Mouse (Mus musculus): ENCODE data around the gene Bnip3. TPM values are rescaled to one million over a fixed set of nuclear protein-coding genes. Genes with fewer than 3 reads are reported as not detected.

Bnip3 gene
- polyA plus RNA-seq (2012; rRNA removed): 35.1 and 35.5 TPM in 2 replicates

DNA sequence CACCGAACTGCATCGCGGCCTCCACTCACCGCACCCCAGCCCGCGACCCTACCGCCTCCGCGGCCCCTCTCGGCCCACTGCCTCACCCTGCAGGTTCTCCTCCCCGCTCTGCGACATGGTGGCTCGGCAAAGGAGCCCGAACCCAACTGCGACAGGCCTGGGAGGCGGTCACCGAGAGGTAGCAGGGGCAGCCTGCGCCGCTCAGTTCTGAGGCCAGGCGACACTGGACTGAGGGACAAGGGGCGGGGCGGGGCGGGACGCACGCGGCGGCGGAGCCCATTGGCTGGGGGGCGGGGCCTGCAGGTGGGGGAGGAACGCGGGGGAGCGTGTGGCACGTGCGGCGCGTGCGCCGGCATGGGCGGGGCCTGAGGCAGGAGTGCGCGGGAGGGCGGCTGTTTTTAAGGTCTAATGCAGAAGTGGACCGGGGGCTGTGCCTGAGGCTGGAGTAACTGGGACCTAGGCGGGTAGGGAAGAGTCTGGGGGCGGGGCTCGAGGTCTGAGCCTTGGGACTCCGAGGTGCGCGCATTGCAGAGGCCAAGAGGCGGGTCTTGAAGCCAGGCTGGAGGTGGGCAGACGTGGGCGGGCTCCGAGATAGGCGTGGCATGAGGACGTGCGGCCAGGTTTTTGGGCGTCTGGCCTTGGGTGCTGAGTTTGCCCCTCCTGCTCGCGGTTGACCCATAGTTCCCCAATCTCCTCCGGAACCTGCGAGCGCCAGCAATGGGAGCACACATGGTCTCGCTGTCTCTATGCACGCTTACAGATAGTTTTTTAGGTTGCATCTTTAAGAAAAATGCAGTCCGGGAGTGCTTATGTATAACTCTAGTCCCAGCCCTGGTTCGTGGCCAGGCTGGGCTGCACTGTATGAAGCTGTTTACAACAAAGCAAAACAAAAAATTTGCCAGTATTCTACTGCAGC lies at the start of gene Bnip3:
Bnip3 (minus strand) TSS at position 243 of the 916 bp plus-strand sequence.
- TF ChIP-seq CTCF (IDR thresholded peaks at IDR 0.05; ENCODE audit: borderline replicate concordance, extremely low read depth, insufficient read depth, insufficient read length) (no peak), POLR2A (IDR thresholded peaks at IDR 0.05; ENCODE audit: borderline replicate concordance, extremely low read depth, insufficient read depth, insufficient read length, poor library complexity, severe bottlenecking) (0 out of 2 replicates have a peak, but pooled peaks have one; percentile 56)
- DNase-seq (ENCODE audit: low read depth): peak; percentile 95

DNA sequence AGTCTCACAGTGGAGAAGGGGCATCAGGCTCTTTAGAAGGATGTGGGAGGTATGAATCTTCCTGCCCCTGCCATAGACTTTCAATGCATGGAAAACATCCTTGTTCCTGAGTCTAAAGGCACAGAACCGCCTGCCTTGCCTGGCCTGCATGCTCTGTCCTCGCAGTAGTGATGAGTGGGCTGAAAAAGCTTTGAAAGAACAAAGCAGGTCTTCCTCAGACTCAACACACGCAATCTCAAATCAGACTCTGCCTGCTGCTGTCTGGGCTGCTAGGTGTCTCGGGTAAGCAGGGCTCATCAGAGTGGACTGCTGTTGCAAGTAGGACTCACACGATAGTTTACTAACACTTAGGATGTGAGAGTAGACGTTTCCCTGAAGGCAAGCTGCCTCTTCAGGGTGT lies 47.8 kb upstream of the Bnip3 start:
- no peak for DNase-seq (ENCODE audit: low read depth)
- no peak for TF ChIP-seq CTCF (IDR thresholded peaks at IDR 0.05; ENCODE audit: borderline replicate concordance, extremely low read depth, insufficient read depth, insufficient read length)

DNA sequence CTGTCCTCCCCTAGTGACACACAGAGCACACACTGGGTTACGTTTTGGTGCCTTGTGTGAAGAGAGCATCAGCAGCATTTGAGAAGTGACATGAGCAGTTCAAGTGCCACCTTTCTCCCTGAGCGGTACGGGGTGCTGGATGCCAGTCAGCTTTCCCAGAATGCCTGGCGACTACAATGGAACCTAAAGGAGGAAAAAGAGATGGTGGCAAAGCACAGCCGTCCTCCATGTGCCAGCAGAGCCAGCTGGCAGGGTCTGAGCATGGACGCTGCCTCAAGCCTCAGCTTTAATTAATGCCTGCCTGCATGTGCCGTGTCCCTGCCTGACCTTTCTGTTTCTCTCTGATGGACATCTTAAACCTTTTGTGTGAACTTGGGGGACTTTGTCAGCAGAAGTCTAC lies 46.5 kb upstream of the Bnip3 start:
- peak; percentile 12 for DNase-seq (ENCODE audit: low read depth)
- TF ChIP-seq CTCF (IDR thresholded peaks at IDR 0.05; ENCODE audit: borderline replicate concordance, extremely low read depth, insufficient read depth, insufficient read length): no peak
- no peak for TF ChIP-seq POLR2A (IDR thresholded peaks at IDR 0.05; ENCODE audit: borderline replicate concordance, extremely low read depth, insufficient read depth, insufficient read length, poor library complexity, severe bottlenecking)

DNA sequence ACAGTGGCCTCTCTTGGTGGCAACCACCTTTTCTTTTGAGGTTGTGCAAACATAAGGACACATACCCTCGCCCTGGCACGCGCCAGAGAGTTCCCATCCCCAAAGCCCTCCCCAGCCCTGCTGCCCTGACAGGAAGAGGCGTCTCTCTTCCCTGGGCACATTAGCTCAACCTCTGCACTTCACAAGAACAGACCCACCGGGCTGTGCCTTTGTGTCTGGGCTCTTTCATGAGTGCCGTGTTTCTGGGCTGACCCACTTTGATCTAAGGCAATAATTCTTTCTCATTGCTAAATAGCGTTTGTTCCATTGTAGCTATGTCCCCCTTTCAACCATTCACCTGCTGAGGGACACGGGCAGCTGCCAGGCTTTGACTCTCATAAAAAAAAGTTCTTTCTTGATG lies 39.0 kb upstream of the Bnip3 start:
- DNase-seq (ENCODE audit: low read depth): peak; percentile 59
- TF ChIP-seq CTCF (IDR thresholded peaks at IDR 0.05; ENCODE audit: borderline replicate concordance, extremely low read depth, insufficient read depth, insufficient read length) (no peak), POLR2A (IDR thresholded peaks at IDR 0.05; ENCODE audit: borderline replicate concordance, extremely low read depth, insufficient read depth, insufficient read length, poor library complexity, severe bottlenecking) (no peak)

DNA sequence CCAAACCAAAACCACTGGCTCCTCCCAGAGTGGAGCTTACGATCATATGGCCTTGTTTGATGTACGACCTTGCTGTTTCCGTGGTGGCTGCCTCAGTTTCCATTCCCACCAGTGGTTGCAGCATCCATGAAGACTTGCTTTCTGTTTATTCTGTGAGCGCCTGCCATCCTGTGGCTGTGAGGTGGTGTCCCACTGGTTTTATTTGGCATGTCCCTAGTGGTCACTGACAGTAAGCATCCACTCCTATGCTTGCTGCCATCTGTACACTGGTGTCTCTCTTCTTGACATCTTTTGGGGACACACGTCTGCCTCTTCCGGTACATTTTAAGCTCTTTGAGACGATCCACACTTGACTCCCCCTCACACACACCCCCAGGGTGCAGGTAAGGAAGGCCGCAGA lies 38.4 kb upstream of the Bnip3 start:
- no peak for DNase-seq (ENCODE audit: low read depth)
- TF ChIP-seq POLR2A (IDR thresholded peaks at IDR 0.05; ENCODE audit: borderline replicate concordance, extremely low read depth, insufficient read depth, insufficient read length, poor library complexity, severe bottlenecking) (no peak), CTCF (IDR thresholded peaks at IDR 0.05; ENCODE audit: borderline replicate concordance, extremely low read depth, insufficient read depth, insufficient read length) (no peak)

DNA sequence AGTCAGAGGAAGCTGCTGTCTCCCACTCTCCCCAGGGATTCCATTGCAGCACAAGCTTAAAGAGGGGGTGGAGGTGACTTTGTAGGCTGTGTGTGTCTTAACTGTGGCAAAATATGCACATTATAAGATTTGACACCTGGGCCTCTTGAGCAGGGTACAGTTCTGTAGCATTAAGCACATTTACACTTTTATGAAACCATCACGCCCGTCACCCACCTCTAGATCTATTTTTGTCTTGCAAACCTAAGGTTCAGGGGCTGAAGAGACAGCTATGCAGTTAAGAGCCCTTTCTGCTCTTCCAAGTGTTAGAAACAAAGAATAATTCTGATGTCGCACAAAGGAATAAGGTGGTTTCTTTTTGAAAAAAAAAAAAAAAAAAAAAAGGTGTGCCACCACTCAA lies 36.3 kb upstream of the Bnip3 start:
- DNase-seq (ENCODE audit: low read depth): no peak
- TF ChIP-seq CTCF (IDR thresholded peaks at IDR 0.05; ENCODE audit: borderline replicate concordance, extremely low read depth, insufficient read depth, insufficient read length) (no peak), POLR2A (IDR thresholded peaks at IDR 0.05; ENCODE audit: borderline replicate concordance, extremely low read depth, insufficient read depth, insufficient read length, poor library complexity, severe bottlenecking) (no peak)

DNA sequence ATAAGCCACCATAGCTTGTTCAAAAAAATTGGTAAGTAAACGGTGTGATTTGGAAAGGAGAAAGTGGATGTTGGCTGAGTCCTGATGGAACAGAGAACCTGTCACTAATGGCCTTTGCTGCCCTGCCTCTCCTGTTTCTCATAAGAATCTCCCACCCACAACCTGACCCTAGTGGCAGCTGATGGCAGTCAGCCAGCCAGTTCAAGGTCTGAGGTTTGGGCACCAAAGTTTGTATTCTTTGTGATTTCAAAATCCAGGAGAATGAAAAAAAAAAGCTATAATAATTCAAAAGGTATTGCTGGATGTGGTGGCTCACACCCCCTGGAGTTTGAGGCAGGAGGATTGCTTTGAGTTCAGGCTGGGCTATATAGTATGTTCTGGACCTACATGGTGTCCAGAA lies 33.0 kb upstream of the Bnip3 start:
- no peak for DNase-seq (ENCODE audit: low read depth)
- no peak for TF ChIP-seq POLR2A (IDR thresholded peaks at IDR 0.05; ENCODE audit: borderline replicate concordance, extremely low read depth, insufficient read depth, insufficient read length, poor library complexity, severe bottlenecking)
- no peak for TF ChIP-seq CTCF (IDR thresholded peaks at IDR 0.05; ENCODE audit: borderline replicate concordance, extremely low read depth, insufficient read depth, insufficient read length)

DNA sequence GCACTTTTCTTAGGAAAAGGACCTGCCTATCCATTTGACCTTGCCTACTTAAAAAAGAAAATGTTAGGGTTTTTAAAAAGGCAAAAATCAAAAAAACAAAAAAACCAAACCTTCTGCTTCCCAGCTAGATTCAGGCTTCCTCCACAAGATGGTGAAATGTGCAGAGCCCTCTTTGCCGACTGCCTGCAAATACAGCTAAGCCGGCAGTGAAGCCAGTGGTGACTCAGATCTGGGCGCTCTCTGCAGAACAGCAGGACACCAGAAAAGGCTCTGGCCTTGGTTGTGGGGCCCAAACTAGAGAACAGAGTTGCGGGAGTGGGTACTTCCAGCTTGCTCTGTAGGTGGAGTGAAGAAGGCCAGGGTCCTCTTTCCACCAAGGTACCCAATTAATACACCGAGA lies 32.3 kb upstream of the Bnip3 start:
- no peak for TF ChIP-seq CTCF (IDR thresholded peaks at IDR 0.05; ENCODE audit: borderline replicate concordance, extremely low read depth, insufficient read depth, insufficient read length)
- no peak for TF ChIP-seq POLR2A (IDR thresholded peaks at IDR 0.05; ENCODE audit: borderline replicate concordance, extremely low read depth, insufficient read depth, insufficient read length, poor library complexity, severe bottlenecking)
- DNase-seq (ENCODE audit: low read depth): peak; percentile 38

DNA sequence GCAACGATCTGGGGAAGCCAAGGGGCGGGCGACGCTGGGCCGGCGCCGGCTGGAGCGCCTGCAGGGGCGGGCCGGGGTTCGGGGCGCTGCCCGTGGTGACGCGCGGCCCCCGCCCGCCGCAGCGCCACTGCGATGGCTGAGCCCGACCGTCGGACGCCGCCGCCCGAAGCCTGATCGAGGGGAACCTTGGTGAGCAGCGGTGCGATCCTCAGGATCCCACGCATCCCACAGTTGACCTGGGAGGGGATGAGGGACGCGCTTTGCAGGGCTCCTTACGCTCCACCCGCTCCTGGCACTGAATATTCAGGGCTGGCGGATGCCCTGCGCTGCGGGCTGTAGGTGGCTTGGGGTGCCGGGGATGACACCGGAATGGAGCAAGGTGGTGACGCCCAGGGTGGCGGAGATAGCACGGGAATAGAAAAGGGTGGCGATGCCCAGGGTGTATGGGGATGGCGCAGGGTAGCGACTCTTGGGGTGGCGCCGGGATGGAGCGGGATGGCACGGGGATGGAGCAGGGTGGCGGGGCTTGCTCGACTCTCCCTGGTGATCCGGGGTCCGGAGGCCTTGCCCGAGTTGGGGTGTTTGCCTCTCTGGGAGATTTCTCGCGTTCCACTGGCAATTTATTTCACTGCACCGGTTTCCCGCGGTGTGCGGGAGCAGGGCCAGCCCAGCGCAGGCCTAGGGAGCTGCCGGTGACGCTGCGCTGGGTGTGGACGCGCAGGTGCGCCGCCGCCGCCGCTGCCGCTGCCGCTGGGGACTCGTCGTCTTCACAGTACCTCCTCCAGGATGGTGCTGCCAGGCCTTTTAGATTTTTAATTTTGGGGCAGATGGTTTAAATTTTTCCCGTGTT lies 31.5 kb upstream of the Bnip3 start, which contains the start of gene Jakmip3:
Jakmip3 (plus strand) TSS at position 119 of the 850 bp plus-strand sequence.
- DNase-seq (ENCODE audit: low read depth): peak; percentile 39
- no peak for TF ChIP-seq CTCF (IDR thresholded peaks at IDR 0.05; ENCODE audit: borderline replicate concordance, extremely low read depth, insufficient read depth, insufficient read length)
- TF ChIP-seq POLR2A (IDR thresholded peaks at IDR 0.05; ENCODE audit: borderline replicate concordance, extremely low read depth, insufficient read depth, insufficient read length, poor library complexity, severe bottlenecking): no peak

DNA sequence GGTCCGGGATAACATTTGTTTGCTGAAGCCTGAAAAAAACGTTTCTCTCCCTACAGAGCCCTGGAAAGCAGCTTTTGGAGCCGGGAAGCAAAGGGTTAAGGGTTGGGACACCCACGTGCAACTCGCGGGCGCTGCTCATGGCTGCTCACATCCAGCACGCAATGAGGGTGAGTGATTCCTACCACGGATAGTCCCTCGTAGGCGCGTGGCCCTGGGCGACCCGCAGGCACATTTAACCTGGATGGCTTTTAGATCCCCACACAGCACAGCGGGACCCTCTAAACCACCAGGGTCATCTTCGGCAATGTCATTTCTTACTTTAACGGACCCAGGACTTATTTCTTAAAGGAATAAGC lies 30.9 kb upstream of the Bnip3 start:
- peak; percentile 59 for DNase-seq (ENCODE audit: low read depth)
- TF ChIP-seq POLR2A (IDR thresholded peaks at IDR 0.05; ENCODE audit: borderline replicate concordance, extremely low read depth, insufficient read depth, insufficient read length, poor library complexity, severe bottlenecking): no peak
- no peak for TF ChIP-seq CTCF (IDR thresholded peaks at IDR 0.05; ENCODE audit: borderline replicate concordance, extremely low read depth, insufficient read depth, insufficient read length)

DNA sequence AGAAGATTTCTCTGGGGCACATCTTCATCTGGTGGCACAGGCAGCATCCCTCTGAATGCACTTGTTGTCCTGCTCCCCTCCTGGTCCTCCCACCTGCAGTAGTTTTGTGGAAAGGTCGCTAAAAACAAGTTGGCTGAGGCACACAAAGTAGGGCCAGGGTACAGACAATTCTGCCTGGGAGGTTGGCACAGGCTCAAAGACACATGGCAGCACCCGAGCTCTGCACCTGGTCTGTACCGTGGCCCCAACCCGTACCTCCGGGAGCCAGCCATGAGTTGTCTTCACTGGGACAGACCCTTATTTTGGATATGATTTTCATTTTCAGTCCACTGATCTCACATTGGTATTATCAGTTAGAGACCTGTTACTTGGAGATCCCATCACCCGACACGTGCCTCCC lies 29.7 kb upstream of the Bnip3 start:
- DNase-seq (ENCODE audit: low read depth): no peak
- no peak for TF ChIP-seq CTCF (IDR thresholded peaks at IDR 0.05; ENCODE audit: borderline replicate concordance, extremely low read depth, insufficient read depth, insufficient read length)

Data from brain, embryonic 14.5 days (tissue).